Mouse (Mus musculus): ENCODE results near the gene Crtc1. TPM values are rescaled to one million over a fixed set of nuclear protein-coding genes. Genes with fewer than 3 reads are reported as not detected.

Crtc1 gene
- total and polyA plus RNA-seq, 3 experiments = 3.3 to 18.0 TPM; not detected in 1

DNA sequence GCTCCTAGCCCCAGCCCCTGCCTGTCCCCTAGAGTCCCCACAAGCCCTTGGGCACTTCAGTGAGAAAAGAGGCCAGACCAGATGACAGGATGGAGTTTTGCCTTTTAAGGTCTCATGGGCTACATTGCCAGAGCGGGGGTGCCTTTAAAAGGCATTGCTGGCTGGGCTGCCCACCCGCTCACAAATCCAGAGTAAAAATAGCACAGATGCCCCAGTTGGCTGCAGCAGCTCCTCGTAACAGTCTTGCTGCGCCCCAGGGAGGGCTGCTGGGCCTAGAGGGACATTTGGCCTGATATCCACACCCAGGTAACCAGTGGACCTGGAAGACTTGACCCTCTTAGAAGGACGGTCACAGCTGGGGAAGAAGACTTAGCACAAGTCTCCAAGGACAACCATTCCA, 14.5 kb upstream of the Crtc1 start:
- Histone ChIP-seq H3K9me3 (replicated peaks; ENCODE audit: insufficient read depth, low read length) (no peaks in the 10 kb centered on the region), H3K4me1 (ENCODE audit: control insufficient read depth in 1 of 2, insufficient read depth in 2 of 2, low read length in 2 of 2) (no peaks in the 10 kb centered on the region), H3K27me3 (ENCODE audit: control insufficient read depth in 1 of 2, insufficient read depth in 2 of 2, low read length in 2 of 2) (no peaks in the 10 kb centered on the region), H3K27ac (ENCODE audit: control insufficient read depth, low read depth, low read length) (no peak overlapping the region), H3K79me2 (ENCODE audit: control insufficient read depth, insufficient read depth, low read length, poor library complexity) (no peaks in the 10 kb centered on the region), H3K36me3 (ENCODE audit: control insufficient read depth in 1 of 2, insufficient read depth in 2 of 2, low read length in 2 of 2) (no peaks in the 10 kb centered on the region), H3K4me3 (ENCODE audit: control insufficient read depth in 1 of 2, insufficient read depth in 1 of 2, low read depth in 2 of 2, low read length in 2 of 2) (no peak overlapping the region), H3K9ac (ENCODE audit: control insufficient read depth, low read depth, low read length, poor library complexity, severe bottlenecking) (no peak overlapping the region)
- DNase-seq (ENCODE audit: low read depth, low spot score) = no peak
- TF ChIP-seq GATA1 (IDR thresholded peaks at IDR 0.05; ENCODE audit: low read depth, low read length) = no peak
- TF ChIP-seq EP300 (IDR thresholded peaks at IDR 0.05; ENCODE audit: low read depth in 1 of 2, low read length in 2 of 2) = no peak
- no peak for TF ChIP-seq CHD1 (IDR thresholded peaks at IDR 0.05; ENCODE audit: low read depth, low read length)
- no peak for TF ChIP-seq MAX (IDR thresholded peaks at IDR 0.05; ENCODE audit: low read length)
- no peak for TF ChIP-seq UBTF (IDR thresholded peaks at IDR 0.05; ENCODE audit: borderline replicate concordance, insufficient read depth, low read depth, low read length)

DNA sequence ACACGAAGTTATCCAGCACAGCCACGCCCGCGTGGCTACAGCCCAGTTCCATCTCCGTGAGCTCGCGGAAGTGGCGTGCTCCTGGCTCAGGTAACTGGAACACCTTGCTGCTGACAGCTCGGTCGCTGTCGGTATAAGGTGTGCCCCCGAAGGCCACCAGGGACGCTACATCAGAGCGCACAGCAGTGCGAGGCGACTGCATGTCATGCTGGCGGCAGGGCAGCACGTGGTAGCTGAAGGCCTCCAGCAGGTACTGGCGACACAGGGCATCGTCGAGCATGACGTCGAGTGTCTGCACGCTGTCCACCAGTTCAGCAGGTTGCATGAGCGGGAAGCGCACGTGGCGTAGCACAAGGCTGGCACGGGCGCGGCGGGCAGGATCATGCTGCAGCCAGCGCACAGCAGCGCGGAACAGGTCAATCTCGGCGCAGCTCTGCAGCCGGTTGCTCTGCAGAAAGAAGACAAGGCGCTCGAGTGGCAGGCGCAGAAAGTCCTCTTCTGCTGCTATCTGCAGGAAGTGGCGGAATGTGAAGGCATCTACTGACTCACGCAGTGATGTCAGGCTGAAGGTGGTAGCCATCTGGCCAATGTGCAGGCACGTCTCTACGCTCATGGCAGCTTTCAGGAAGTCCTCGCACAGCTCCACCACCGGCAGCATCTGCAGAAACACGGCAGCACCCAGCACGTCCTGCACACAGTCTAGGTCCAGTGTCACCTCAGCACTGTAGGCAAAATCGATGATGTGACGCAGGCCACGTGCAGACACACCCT, 13.0 kb upstream of the Crtc1 start:
- H3K9ac ChIP-seq (ENCODE audit: control insufficient read depth, low read depth, low read length, poor library complexity, severe bottlenecking) = no peak overlapping the region
- H3K27ac ChIP-seq (ENCODE audit: control insufficient read depth, low read depth, low read length) = no peak overlapping the region
- TF ChIP-seq MAX (IDR thresholded peaks at IDR 0.05; ENCODE audit: low read length) (no peak), BHLHE40 (IDR thresholded peaks at IDR 0.05; ENCODE audit: borderline replicate concordance, low read depth, low read length) (no peak), POLR2AphosphoS5 (IDR thresholded peaks at IDR 0.05; ENCODE audit: borderline replicate concordance, low read depth, low read length) (no peak), ZNF384 (IDR thresholded peaks at IDR 0.05; ENCODE audit: low read depth, low read length) (no peak), POLR2A (IDR thresholded peaks at IDR 0.05; ENCODE audit: control insufficient read depth in 1 of 2, insufficient read depth in 1 of 2, low read depth in 1 of 2, low read length in 2 of 2, poor library complexity in 1 of 2) (no peak), JUND (IDR thresholded peaks at IDR 0.05; ENCODE audit: low read depth, low read length) (no peak), CTCF (IDR thresholded peaks at IDR 0.05 in 2 of 3, conservative IDR thresholded peaks at IDR 0.05 in 1 of 3; ENCODE audit: control insufficient read depth in 1 of 3, insufficient read depth in 1 of 3, low read depth in 2 of 3, low read length in 3 of 3, poor library complexity in 1 of 3, severe bottlenecking in 1 of 3) (no peak), RCOR1 (IDR thresholded peaks at IDR 0.05; ENCODE audit: low read depth, low read length) (no peak), TBP (IDR thresholded peaks at IDR 0.05; ENCODE audit: low read depth, low read length) (no peak), USF2 (IDR thresholded peaks at IDR 0.05; ENCODE audit: borderline replicate concordance in 1 of 2, insufficient read depth in 1 of 2, low read depth in 1 of 2, low read length in 2 of 2) (no peak), ZC3H11A (IDR thresholded peaks at IDR 0.05; ENCODE audit: low read depth, low read length) (no peak), MYC (IDR thresholded peaks at IDR 0.05; ENCODE audit: low read depth, low read length) (no peak), CHD2 (IDR thresholded peaks at IDR 0.05; ENCODE audit: low read length) (no peak), MXI1 (IDR thresholded peaks at IDR 0.05; ENCODE audit: low read depth, low read length) (no peak)
- H3K4me3 ChIP-seq (ENCODE audit: control insufficient read depth in 1 of 2, insufficient read depth in 1 of 2, low read depth in 2 of 2, low read length in 2 of 2) = no peak overlapping the region
- H3K4me1 ChIP-seq (ENCODE audit: control insufficient read depth in 1 of 2, insufficient read depth in 2 of 2, low read length in 2 of 2) = no peaks in the 10 kb centered on the region
- H3K79me2 ChIP-seq (ENCODE audit: control insufficient read depth, insufficient read depth, low read length, poor library complexity) = no peaks in the 10 kb centered on the region
- H3K9me3 ChIP-seq (replicated peaks; ENCODE audit: insufficient read depth, low read length) = no peaks in the 10 kb centered on the region
- H3K36me3 ChIP-seq (ENCODE audit: control insufficient read depth in 1 of 2, insufficient read depth in 2 of 2, low read length in 2 of 2) = no peaks in the 10 kb centered on the region
- no peak for DNase-seq (ENCODE audit: low read depth, low spot score)
- H3K27me3 ChIP-seq (ENCODE audit: control insufficient read depth in 1 of 2, insufficient read depth in 2 of 2, low read length in 2 of 2) = no peaks in the 10 kb centered on the region
